Mouse (Mus musculus) layer of hippocampus, adult 8-10 months (tissue): Measurements from ENCODE around the gene Pdk2. TPM values are rescaled to one million over a fixed set of nuclear protein-coding genes. Genes with fewer than 3 reads are reported as not detected.

Experiments
- DNase-seq, 2 experiments: peaks; one replicate each; pipeline ENCODE4 v3.0.0; 2022; ENCODE audit warnings: low spot score in 2 of 2
- total RNA-seq, 4 experiments: library from RNA; stranded (reverse); gene quantifications; 2 replicates each; pipeline ENCODE4 v1.2.4; 2022

Gene Pdk2
- total RNA-seq, 4 experiments from 2014 or later, result 116 to 134 (median 123) TPM

GRCm38 (mm10) chr11:95004136-95004936, 36.8 kb downstream of the Pdk2 start:
- peak in 1 of 2 experiments; percentile 15 for DNase-seq

- peak; percentile 64 to 73 for DNase-seq
Observed at GRCm38 (mm10) chr11:95002705-95003104, 38.4 kb downstream of the Pdk2 start.

DNA sequence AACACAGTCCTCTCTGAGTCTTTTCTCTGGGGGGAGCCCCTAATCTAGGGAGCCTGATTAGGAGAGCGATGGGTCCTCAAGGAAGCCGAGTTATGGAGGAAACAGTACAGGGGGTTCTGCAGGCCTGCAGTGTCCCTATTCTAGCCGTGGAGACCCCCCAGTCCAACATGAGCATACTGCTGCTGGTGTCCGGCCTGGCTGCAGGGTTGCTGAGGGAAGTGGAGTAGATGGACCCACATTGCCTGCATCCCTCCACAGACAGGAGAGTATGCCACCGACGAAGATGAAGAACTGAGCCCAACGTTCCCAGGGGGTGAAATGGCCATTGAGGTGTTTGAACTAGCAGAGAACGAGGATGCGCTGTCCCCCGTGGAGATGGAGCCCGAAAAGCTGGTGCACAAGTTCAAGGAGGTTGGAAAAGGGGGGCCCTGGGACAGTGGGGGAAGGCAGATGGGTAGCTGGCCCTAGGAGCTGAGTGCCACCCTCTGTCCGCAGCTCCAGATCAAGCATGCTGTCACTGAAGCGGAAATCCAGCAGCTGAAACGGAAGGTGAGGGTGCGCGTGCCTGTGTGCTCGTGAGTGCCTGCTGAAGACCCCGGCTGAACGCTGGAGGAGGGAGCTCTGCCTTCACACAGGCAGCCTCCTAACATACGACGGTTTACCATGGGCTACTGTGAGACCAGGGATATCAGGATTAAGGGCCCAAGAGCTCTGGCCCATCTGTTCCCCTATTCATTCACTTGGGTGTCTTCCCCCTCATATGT, 39.4 kb downstream of the Pdk2 start:
- DNase-seq, result no peak

GRCm38 (mm10) chr11:95001058-95001457, 40.1 kb downstream of the Pdk2 start:
- DNase-seq, result peak; percentile 67 to 72

DNA sequence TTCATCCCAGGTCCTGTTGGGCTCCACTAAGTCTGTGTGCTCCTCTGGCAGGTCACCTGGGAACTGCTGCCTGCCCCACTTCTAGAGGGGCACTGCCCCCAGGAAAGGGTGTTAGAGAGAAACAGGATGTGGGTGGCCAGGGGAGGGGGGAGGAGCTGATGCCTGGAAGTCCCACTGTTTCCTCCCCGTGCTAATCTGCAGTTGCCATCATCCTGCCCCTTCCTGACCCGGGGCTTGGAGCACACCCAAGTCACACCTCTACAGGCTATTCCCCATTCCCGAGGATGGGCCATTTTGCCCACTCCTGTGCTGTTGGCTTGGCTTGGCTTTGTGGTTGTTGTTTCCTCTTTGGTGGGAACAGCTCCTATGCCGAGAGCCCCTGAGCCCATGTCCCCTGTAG, 40.6 kb downstream of the Pdk2 start:
- DNase-seq, result no peak

GRCm38 (mm10) chr11:95000128-95000527, 41.0 kb downstream of the Pdk2 start:
- DNase-seq, result no peak

DNA sequence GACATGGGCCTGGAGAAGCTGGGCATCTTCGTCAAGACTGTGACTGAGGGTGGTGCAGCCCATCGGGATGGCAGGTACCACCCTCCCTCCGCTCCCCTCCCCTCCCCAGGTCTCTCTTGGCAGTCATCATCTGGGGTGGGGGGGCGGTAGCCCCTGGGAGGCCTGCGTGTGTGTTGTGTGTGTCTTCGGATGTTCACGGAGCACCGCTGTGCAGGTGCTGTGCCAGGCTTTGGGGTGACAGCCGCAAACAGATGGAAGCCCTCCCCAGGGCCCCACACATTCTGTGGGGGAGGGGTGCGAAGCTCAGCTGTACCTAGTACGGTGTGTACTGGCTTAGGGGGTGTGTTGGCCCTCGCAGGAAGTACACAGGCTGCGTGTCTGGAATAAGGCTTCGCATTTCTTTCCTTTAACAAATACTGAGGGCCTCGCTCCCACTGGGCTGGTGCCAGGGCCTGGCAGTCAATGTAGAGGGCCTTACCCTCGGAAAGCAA, 43.1 kb downstream of the Pdk2 start:
- DNase-seq, result peak in 1 of 2 experiments; percentile 76

DNA sequence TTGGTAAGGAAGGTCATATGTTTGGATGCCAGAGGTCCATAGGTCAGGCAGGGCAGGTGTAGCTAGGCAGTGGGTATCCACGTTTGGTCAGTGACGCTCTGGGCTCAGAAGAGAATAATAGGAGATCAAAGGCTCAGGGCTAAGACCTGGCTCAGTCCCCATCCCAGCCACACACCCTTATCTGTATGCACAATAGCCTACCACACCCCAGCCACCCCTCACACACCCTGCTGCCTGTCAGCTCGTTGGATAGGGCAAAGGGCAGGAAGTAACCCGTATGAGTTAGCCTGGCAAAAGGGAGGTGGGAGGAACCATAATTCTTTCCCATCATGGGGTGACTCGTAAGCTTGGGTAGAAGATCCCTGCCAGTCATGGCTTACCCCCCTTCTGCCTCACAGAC, 43.6 kb downstream of the Pdk2 start:
- DNase-seq, result no peak

DNA sequence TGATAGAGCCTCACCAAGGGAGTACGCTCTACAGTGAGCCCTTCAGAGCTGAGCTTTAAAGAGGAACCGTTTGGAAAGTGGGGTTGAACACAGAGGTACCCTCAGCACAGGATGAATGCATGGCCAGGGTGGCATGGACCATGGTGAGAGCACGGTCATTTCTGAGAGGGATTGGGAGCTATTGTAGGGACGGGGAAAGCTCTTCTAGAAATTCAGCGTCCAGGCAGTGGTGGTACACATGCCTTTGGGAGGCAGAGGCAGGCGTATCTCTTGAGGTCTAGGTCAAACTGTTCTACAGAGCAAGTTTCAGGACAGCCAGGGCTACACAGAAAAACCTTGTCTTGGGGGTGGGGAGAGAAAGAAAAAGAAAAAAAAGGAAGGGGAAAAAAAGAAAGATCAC, 44.2 kb downstream of the Pdk2 start:
- DNase-seq, result no peak

DNA sequence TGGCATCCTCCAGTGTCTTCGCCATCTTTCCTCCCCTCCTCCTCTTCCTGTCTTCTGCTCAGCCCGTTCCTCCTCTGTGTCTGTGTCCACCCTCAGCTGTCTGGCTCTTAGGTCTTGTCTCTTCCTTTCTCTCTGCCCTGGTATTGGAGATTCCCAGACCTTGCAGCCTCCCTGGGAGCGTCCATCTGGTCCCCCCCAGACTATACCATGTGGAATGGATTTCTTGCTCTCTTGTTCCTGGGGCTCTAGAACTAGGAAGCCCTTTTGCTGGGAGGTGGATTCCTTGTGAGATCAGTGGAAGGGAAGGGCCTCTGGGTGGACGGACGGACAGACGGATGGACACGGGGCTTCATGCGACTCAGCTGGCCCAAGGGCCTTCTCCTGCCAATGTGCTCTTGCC, 45.1 kb downstream of the Pdk2 start:
- no peak for DNase-seq

DNA sequence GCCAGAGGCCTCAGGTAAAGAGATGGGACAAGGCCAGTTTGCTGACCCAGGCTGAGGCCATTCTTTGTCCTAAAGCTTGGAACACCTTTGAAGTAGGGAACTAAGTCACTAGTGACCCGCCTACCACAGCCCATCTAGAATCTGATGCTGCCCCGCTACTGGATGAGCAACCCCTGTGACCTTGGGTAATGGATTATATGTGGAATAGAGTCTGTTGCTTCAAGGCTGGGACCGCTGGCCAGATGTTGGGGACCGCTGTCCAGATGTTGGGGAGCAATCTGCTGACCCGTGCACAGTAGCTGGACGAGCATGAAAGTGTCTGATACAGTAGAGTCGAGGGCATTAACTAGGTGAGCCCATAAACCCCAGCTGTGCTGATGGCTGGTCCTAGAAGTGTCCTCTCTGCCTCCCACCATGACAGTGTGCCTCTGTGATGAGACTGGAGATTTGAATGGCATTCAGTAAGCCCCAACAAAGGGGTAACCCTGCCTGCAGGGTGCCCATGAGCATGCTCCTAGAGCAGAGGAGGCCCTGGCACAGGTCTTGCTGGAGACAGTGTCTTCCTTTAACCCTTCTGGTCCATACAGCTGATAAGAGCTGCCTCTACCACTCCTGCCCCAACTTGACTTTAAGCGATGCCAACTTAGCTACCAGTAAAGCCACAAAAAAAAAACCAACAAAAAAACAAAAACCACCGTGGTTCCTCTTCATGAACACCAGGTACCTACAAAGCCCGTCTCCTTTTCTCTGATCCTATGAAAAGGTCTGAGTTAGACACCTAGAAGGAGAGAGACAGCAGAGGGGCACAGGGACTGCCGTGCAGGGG, 46.0 kb downstream of the Pdk2 start:
- no peak for DNase-seq

- no peak for DNase-seq
Observed at GRCm38 (mm10) chr11:94994208-94994814, 46.8 kb downstream of the Pdk2 start.

- DNase-seq, result no peak
Observed at GRCm38 (mm10) chr11:94992754-94993606, 48.2 kb downstream of the Pdk2 start.

GRCm38 (mm10) chr11:94992480-94992753, 48.7 kb downstream of the Pdk2 start:
- no peak for DNase-seq

- DNase-seq, result no peak
Observed at GRCm38 (mm10) chr11:94991641-94992479, 49.3 kb downstream of the Pdk2 start.

DNA sequence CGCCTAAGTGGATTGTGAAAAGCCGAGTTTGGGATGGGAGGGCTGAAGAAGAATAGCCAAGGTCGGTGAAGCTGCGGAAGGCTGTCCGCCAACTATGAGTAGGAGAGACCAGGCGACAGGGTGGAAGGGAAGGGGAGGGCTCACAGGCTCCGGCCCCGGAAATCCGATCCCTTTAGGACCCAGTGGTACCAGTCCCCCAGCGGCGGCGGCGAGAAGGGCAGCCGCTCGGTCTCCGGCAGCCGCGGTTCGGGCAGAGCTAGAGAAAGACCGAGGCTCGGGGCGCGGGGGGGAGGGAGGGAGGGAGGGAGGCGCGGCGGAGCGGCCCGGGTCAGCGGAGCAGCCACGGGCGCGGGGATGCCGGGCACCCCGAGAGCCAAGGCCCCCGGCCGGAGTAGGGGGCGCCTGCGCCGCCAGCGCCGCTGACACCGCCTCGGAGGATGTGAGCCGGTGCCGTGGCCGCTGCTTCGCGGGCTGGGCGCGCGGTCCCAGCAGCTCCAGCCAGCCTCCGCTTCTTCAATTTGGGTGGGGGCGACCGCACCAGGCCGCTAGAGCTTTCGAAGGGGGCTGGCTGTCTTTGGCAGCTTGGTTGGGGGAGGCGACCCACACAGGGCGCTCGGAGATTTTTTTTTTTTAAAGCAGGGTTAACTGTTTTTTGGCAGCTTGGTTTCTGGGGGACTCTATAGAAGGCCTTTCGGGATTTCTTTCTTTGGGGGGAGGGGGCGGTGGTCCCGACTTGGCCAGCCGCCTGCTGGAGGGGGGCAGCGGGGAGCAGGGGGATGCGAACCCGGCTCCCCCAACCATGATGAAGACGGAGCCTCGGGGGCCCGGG, 50.2 kb downstream of the Pdk2 start, which contains the start of gene Ppp1r9b:
Gene Ppp1r9b, plus strand, starts transcription at position 287 of the 829 bp plus-strand sequence.
- peak; percentile 86 to 88 for DNase-seq

GRCm38 (mm10) chr11:94990102-94990748, 50.9 kb downstream of the Pdk2 start:
- no peak for DNase-seq

GRCm38 (mm10) chr11:94989562-94990017, 51.6 kb downstream of the Pdk2 start:
- peak; percentile 81 to 84 for DNase-seq
